Mouse (Mus musculus): Measurements from ENCODE around the gene 1700020N01Rik. TPM values are rescaled to one million over a fixed set of nuclear protein-coding genes. Genes with fewer than 3 reads are reported as not detected.

Gene 1700020N01Rik
- polyA plus RNA-seq, 1 experiment, result not detected

DNA sequence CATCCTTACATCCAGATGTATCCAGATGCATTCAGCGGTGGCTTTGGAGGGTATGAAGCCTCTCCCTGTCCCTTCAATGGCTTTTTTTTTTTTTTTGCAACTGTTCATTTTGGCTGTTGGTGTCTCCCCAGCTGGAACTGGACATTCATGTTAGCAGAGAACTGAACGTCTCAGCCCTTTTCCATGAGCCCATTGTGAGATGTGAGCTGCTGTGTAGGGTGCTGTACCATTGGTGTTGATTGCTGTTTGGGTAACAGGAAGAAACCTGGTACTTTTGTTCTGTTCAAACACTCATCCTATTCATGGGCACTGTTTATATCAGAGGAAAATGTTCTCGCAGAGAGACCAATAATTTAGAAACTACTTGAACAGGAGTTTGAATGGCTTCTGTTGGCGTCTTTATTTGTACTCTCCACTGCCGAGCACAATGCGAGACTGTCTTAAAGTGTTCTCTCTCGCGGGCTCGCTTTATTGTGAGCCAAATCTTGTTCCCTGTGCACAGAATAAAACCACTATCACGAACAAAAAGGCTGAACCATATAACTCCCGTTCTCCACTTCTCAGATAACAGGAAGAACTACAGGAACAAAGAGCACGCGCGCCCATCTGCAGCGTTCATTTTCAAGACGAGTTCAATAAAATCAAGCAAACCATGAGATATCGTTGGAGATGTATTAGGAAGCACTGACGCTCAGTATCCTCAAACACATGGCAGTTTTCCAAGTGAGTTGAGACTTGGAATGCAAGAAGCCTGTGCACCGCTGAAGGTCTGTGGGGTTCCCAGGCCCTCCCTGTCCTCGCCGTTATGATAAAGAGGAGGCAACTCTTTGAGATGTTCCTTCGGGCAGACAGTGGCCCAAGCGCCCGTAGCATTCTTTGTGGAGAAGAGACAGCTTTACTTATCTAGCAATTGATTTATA is 59.7 kb downstream of the 1700020N01Rik start:
- DNase-seq (ENCODE audit: low read depth, low spot score), result no peak
- 93% methylated on average over 24 of the region's 24 CpGs for WGBS

GRCm38 (mm10) chr10:21653469-21653868 is 60.5 kb downstream of the 1700020N01Rik start:
- DNase-seq (ENCODE audit: low read depth, low spot score), result no peak
- 94% methylated on average over 7 of the region's 7 CpGs for WGBS

- 75% methylated on average over 8 of the region's 8 CpGs for WGBS
Observed at GRCm38 (mm10) chr10:21659576-21660246, 66.8 kb downstream of the 1700020N01Rik start.

GRCm38 (mm10) chr10:21668976-21669375 is 76.0 kb downstream of the 1700020N01Rik start:
- no peak for DNase-seq (ENCODE audit: low read depth, low spot score)
- 56% methylated on average over 17 of the region's 17 CpGs for WGBS

More at GRCm38 (mm10) chr10:21659576-21660246, 66.8 kb downstream of the 1700020N01Rik start:
- no peak for DNase-seq (ENCODE audit: low read depth, low spot score)

- no peak for DNase-seq (ENCODE audit: low read depth, low spot score)
- WGBS, result 75% methylated on average over 11 of the region's 11 CpGs
Observed at GRCm38 (mm10) chr10:21669750-21670161, 76.8 kb downstream of the 1700020N01Rik start.

- WGBS, result 72% methylated on average over 5 of the region's 5 CpGs
- DNase-seq (ENCODE audit: low read depth, low spot score), result no peak
Observed at GRCm38 (mm10) chr10:21670168-21670567, 77.2 kb downstream of the 1700020N01Rik start.

Other genes with a start within 250 kb of the 1700020N01Rik start
- 0.14 TPM in 1 of 2 replicates, not detected in the other for gene Aldh8a1, start 215.9 kb upstream of the 1700020N01Rik start, polyA plus RNA-seq (2012; rRNA removed)